Mouse (Mus musculus) macrophage (primary cell): ENCODE results near the gene Gm10722. TPM values are rescaled to one million over a fixed set of nuclear protein-coding genes. Genes with fewer than 3 reads are reported as not detected.
"Not testable (repeated sequence)": the region's sequence is repeated elsewhere in the genome, so short reads cannot be mapped to it uniquely, and the experiment has no call there.

ENCODE experiments used
- H3K27ac ChIP-seq: fragments of 350-480 bp; formaldehyde crosslinking; 2 replicates; pipeline ENCODE4 v1.9.0; 2021
- H3K36me3 ChIP-seq: fragments of 350-480 bp; formaldehyde crosslinking; 2 replicates; pipeline ENCODE4 v1.9.0; 2021; ENCODE audit errors: inconsistent target
- H3K4me3 ChIP-seq: fragments of 350-480 bp; formaldehyde crosslinking; 2 replicates; pipeline ENCODE4 v1.9.0; 2021; ENCODE audit errors: inconsistent target
- H3K79me2 ChIP-seq: fragments of 350-480 bp; formaldehyde crosslinking; 2 replicates; pipeline ENCODE4 v1.9.0; 2021; ENCODE audit errors: inconsistent target
- WGBS: methylation state at CpG from one replicate; pipeline ENCODE4 v1.1.7; 2026; ENCODE audit warnings: inconsistent platforms; ENCODE audit not compliant: missing documents; 5-methylcytosine and 5-hydroxymethylcytosine counted together
- polyA plus RNA-seq: library from polyadenylated mRNA; stranded (reverse); fragments of 250-400 nt; gene quantifications from 3 replicates; pipeline ENCODE4 v1.2.4, GENCODE M21; 2018; ENCODE audit warnings: inconsistent platforms

The Gm10722 gene
- polyA plus RNA-seq, 1 experiment from 2014 or later, result not detected

DNA sequence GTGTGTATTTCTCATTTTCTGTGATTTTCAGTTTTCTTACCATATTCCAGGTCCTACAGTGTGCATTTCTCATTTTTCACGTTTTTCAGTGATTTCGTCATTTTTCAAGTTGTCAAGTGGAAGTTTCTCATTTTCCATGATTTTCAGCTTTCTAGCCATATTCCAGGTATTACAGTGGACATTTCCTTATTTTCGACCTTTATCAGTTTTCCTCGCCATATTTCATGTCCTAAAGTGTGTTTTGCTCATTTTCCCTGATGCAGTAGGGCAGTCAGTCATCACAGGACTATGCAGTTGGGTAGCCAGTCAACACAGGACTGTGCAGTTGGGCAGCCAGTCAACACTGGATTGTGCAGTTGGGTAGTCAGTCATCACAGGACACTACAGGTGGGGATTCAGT is 37.4 kb downstream of the Gm10722 start:
- not testable (repeated sequence) for H3K36me3 ChIP-seq, H3K79me2 ChIP-seq, H3K27ac ChIP-seq, H3K4me3 ChIP-seq
- WGBS, result 68% methylated on average over 4 of the region's 4 CpGs

Other genes starting within 250 kb of the Gm10722 start
- not detected in 3 replicates for gene Gm11168, start 2.4 kb downstream of the Gm10722 start, polyA plus RNA-seq
- not detected in 3 replicates for gene Gm10721, start 12.2 kb downstream of the Gm10722 start, polyA plus RNA-seq
- not detected in 3 replicates for gene Gm10720, start 14.7 kb downstream of the Gm10722 start, polyA plus RNA-seq
- not detected in 3 replicates for gene Gm10719, start 16.5 kb downstream of the Gm10722 start, polyA plus RNA-seq
- not detected in 3 replicates for gene Gm10718, start 22.6 kb downstream of the Gm10722 start, polyA plus RNA-seq
- gene Gm10717, start 24.5 kb downstream of the Gm10722 start, polyA plus RNA-seq, result not detected in 3 replicates
- gene Gm17535, start 33.7 kb downstream of the Gm10722 start, polyA plus RNA-seq, result not detected in 3 replicates
- gene Gm10715, start 36.0 kb downstream of the Gm10722 start, polyA plus RNA-seq, result not detected in 3 replicates